Mouse (Mus musculus) heart, embryonic 16.5 days (tissue): ENCODE results near the gene Nr3c2. TPM values are rescaled to one million over a fixed set of nuclear protein-coding genes. Genes with fewer than 3 reads are reported as not detected.
A peak's percentile ranks its signal among the peaks of the same experiment; 100 is the strongest.

Experiments used
- ATAC-seq: fragments of 200-750 bp; cut with Nextera tagmentation; replicated peaks from 2 replicates; pipeline ENCODE4 v1.8.0; 2017; ENCODE audit warnings: moderate number of reproducible peaks; ENCODE audit not compliant: insufficient read depth, low FRiP score; ENCODE audit errors: extremely low read depth
- H3K27ac ChIP-seq: fragments of 300-500 bp; sonication (generic); 2 replicates; pipeline ENCODE4 v1.5.1; 2014; ENCODE audit warnings: mild to moderate bottlenecking, low read length, control low read depth, moderate library complexity
- H3K27me3 ChIP-seq: fragments of 300-500 bp; sonication (generic); 2 replicates; pipeline ENCODE4 v1.6.1; 2014; ENCODE audit warnings: low read length, mixed read lengths; ENCODE audit not compliant: control insufficient read depth, insufficient read depth
- H3K36me3 ChIP-seq: fragments of 300-500 bp; sonication (generic); 2 replicates; pipeline ENCODE4 v1.6.1; 2014; ENCODE audit not compliant: control insufficient read depth, insufficient read depth
- H3K4me1 ChIP-seq: fragments of 300-500 bp; sonication (generic); 2 replicates; pipeline ENCODE4 v1.6.1; 2014; ENCODE audit warnings: low read length, mixed read lengths; ENCODE audit not compliant: control insufficient read depth, insufficient read depth
- H3K4me2 ChIP-seq: fragments of 300-500 bp; sonication (generic); 2 replicates; pipeline ENCODE4 v1.6.1; 2014; ENCODE audit warnings: low read depth, mild to moderate bottlenecking, control low read depth, low read length
- H3K4me3 ChIP-seq: fragments of 300-500 bp; sonication (generic); 2 replicates; pipeline ENCODE4 v1.5.1; 2014; ENCODE audit warnings: mild to moderate bottlenecking, control low read depth, low read length
- H3K9ac ChIP-seq: fragments of 300-500 bp; sonication (generic); 2 replicates; pipeline ENCODE4 v1.6.1; 2014; ENCODE audit warnings: low read length, control low read depth
- H3K9me3 ChIP-seq: fragments of 300-500 bp; sonication (generic); replicated peaks from 2 replicates; pipeline ENCODE4 v1.6.1; 2016; ENCODE audit warnings: low read length; ENCODE audit not compliant: control insufficient read depth
- WGBS: fragments of 180-500 bp; shearing (Covaris S2); extraction: QIAGEN DNeasy Blood & Tissue Kit; methylation state at CpG from one replicate; pipeline ENCODE4 v1.1.7; 2014; 5-methylcytosine and 5-hydroxymethylcytosine counted together
- polyA plus RNA-seq: library from polyadenylated mRNA; unstranded; fragments of >200 nt; fragmentation: Nextera tagmentation; extraction: Ambion mirVana; gene quantifications from 2 replicates; pipeline ENCODE4 v1.2.1, GENCODE M21; 2015

Nr3c2 gene
- polyA plus RNA-seq, 1 experiment from 2014 or later: 4.7 TPM

DNA sequence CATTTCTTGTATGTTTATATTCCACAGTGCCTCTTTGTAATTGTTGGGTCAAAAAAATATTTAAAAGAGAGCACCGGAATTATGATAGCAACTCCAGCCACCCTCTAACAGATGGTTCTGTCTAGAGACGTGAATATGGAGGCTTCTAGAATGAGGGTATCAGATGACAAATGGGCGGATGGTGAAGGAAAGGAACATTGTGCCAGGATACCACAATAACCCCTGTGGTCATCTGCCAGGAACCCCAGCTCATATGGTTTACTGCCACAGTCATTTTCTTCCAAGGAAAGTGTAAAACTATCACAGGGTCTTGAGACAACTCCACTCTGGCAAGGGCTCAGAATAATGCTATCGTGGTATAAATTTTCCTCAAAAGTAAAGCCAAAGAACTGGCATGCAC lies 289.1 kb downstream of the Nr3c2 start:
- no peak for ATAC-seq
- Histone ChIP-seq H3K4me1 (no peaks in the 10 kb centered on the region), H3K36me3 (no peaks in the 10 kb centered on the region), H3K4me2 (no peak overlapping the region), H3K27ac (no peak overlapping the region), H3K9ac (no peak overlapping the region), H3K27me3 (no peaks in the 10 kb centered on the region), H3K4me3 (no peak overlapping the region), H3K9me3 (no peaks in the 10 kb centered on the region)
- WGBS: 72% methylated on average over 4 of the region's 4 CpGs

DNA sequence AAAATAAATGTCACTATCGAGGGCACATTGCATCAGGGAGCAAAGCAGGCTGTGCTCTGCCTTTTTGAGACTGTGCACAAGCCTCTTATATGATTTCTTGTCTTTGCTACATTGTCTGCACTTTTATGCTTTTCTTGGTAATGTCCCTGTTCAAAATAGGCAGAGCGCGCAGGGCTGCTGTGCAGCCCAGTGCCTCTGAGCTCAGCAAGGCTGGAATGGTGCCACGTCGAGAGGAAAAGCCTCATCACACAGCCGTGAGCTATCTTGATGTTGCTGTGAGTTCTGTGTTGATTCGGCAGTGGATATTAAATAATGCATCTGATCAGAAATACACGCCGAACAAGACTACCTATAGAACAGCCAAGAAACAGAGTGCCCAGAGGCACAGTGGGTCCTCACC lies 290.1 kb downstream of the Nr3c2 start:
- no peak for ATAC-seq
- no peaks in the 10 kb centered on the region for H3K36me3 ChIP-seq
- no peak overlapping the region for H3K9ac ChIP-seq
- H3K27ac ChIP-seq: no peak overlapping the region
- WGBS: 75% methylated on average over 9 of the region's 9 CpGs
- no peaks in the 10 kb centered on the region for H3K4me1 ChIP-seq
- no peak overlapping the region for H3K4me2 ChIP-seq
- H3K27me3 ChIP-seq: no peaks in the 10 kb centered on the region
- H3K4me3 ChIP-seq: no peak overlapping the region
- H3K9me3 ChIP-seq: no peaks in the 10 kb centered on the region

GRCm38 (mm10) chr8:77190393-77190792 lies 291.2 kb downstream of the Nr3c2 start:
- 80% methylated on average over 3 of the region's 3 CpGs for WGBS
- H3K4me2 ChIP-seq: no peak overlapping the region
- no peaks in the 10 kb centered on the region for H3K9me3 ChIP-seq
- ATAC-seq: no peak
- H3K36me3 ChIP-seq: no peaks in the 10 kb centered on the region
- H3K4me3 ChIP-seq: no peak overlapping the region
- H3K27me3 ChIP-seq: no peaks in the 10 kb centered on the region
- H3K9ac ChIP-seq: no peak overlapping the region
- no peak overlapping the region for H3K27ac ChIP-seq
- H3K4me1 ChIP-seq: no peaks in the 10 kb centered on the region

- no peak overlapping the region for H3K4me3 ChIP-seq
These were observed 310.1 kb downstream of the Nr3c2 start for GRCm38 (mm10) chr8:77209297-77209696.

DNA sequence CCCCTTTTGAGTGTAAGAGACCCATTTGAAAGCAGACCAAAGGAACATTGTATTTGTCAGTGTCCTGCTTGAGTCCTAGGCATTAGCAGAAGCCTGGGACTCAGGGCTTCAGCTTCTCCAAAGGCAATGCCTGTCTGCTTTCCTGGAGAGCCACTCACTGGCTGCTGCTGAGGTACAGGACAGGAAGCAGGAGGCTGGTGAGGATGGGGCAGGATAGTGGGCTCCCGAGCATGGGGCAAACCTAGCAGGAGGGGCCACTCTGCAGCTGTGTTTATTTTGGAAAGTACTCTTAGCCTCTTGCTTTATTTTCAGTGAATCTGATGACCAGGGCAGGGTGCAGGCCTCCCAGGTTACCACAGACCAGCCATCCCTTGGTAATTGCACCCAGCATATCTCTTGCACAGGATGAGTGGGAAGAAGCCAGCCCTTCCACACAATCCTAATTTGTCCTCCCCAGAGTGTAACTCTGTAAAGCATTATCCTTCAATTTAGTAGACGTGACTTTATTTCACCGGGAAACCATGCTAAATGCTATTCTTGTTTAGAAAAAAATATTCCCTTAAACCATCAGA lies 314.7 kb downstream of the Nr3c2 start:
- Histone ChIP-seq H3K9ac (no peak overlapping the region), H3K27ac (no peak overlapping the region), H3K9me3 (no peaks in the 10 kb centered on the region), H3K27me3 (no peaks in the 10 kb centered on the region), H3K4me3 (no peak overlapping the region), H3K4me2 (no peak overlapping the region), H3K36me3 (no peaks in the 10 kb centered on the region), H3K4me1 (peaks cover 13% of the 10 kb centered on the region)
- no peak for ATAC-seq
- WGBS: 62% methylated on average over 3 of the region's 3 CpGs

More at GRCm38 (mm10) chr8:77209297-77209696, 310.1 kb downstream of the Nr3c2 start:
- 81% methylated on average over 3 of the region's 3 CpGs for WGBS
- H3K27ac ChIP-seq: no peak overlapping the region
- H3K36me3 ChIP-seq: no peaks in the 10 kb centered on the region
- H3K4me1 ChIP-seq: peaks cover 5% of the 10 kb centered on the region
- no peak overlapping the region for H3K4me2 ChIP-seq
- H3K27me3 ChIP-seq: no peaks in the 10 kb centered on the region
- H3K9me3 ChIP-seq: no peaks in the 10 kb centered on the region
- ATAC-seq: no peak
- H3K9ac ChIP-seq: no peak overlapping the region

- Histone ChIP-seq H3K4me1 (peaks cover 13% of the 10 kb centered on the region), H3K9ac (no peak overlapping the region), H3K36me3 (no peaks in the 10 kb centered on the region), H3K27me3 (no peaks in the 10 kb centered on the region), H3K4me3 (no peak overlapping the region), H3K9me3 (no peaks in the 10 kb centered on the region), H3K27ac (peak overlapping the region; percentile 41; the same call in 1 of the 2 replicates), H3K4me2 (peak overlapping the region; percentile 46)
- 41% methylated on average over 8 of the region's 8 CpGs for WGBS
- no peak for ATAC-seq
These were observed 315.4 kb downstream of the Nr3c2 start for GRCm38 (mm10) chr8:77214665-77215064.

GRCm38 (mm10) chr8:77215191-77215590 lies 315.9 kb downstream of the Nr3c2 start:
- WGBS: 62% methylated on average over 6 of the region's 6 CpGs
- H3K9ac ChIP-seq: no peak overlapping the region
- H3K4me3 ChIP-seq: no peak overlapping the region
- peaks cover 13% of the 10 kb centered on the region for H3K4me1 ChIP-seq
- no peak for ATAC-seq
- H3K9me3 ChIP-seq: no peaks in the 10 kb centered on the region
- no peak overlapping the region for H3K4me2 ChIP-seq
- no peaks in the 10 kb centered on the region for H3K36me3 ChIP-seq
- H3K27me3 ChIP-seq: no peaks in the 10 kb centered on the region
- H3K27ac ChIP-seq: no peak overlapping the region

- Histone ChIP-seq H3K36me3 (no peaks in the 10 kb centered on the region), H3K27ac (no peak overlapping the region), H3K9ac (no peak overlapping the region), H3K4me3 (no peak overlapping the region), H3K27me3 (no peaks in the 10 kb centered on the region), H3K9me3 (no peaks in the 10 kb centered on the region), H3K4me2 (no peak overlapping the region), H3K4me1 (0 out of 2 replicates have a peak, but pooled peaks cover 3% of the 10 kb centered on the region)
- 46% methylated on average over 4 of the region's 4 CpGs for WGBS
- peak; percentile 39; the same call in 1 of the 2 replicates for ATAC-seq
These were observed 323.9 kb downstream of the Nr3c2 start for GRCm38 (mm10) chr8:77223123-77223522.

DNA sequence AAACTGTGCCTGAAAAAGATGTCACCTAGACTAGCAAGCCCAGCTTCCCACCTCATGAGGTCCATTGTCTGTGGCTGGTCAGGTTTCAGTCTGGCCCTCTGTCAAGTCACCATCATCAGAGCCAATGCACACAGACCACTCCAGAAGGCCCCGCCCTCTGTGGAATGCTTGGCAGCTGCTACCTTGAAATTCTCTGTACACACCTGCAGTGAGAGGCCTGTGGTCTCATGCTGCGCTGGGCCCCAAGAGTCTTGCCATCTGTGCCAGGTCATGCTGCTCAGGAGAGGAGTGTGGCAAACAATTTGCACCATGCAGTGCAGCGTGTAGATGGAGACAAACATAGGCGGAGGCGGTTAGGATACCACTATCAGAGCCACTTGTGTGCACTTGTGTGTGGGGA lies 328.5 kb downstream of the Nr3c2 start:
- Histone ChIP-seq H3K9ac (no peak overlapping the region), H3K9me3 (no peaks in the 10 kb centered on the region), H3K4me2 (no peak overlapping the region), H3K27me3 (no peaks in the 10 kb centered on the region), H3K36me3 (no peaks in the 10 kb centered on the region), H3K27ac (no peak overlapping the region), H3K4me1 (peaks cover 14% of the 10 kb centered on the region), H3K4me3 (no peak overlapping the region)
- 74% methylated on average over 5 of the region's 5 CpGs for WGBS
- ATAC-seq: peak; percentile 68
